Mouse (Mus musculus) C2C12 (cell line): ENCODE measurements around the gene Faf1. TPM values are rescaled to one million over a fixed set of nuclear protein-coding genes. Genes with fewer than 3 reads are reported as not detected.
"Not testable (repeated sequence)": the region's sequence is repeated elsewhere in the genome, so short reads cannot be mapped to it uniquely, and the experiment has no call there.

Experiments
- H3K27me3 ChIP-seq: one replicate; pipeline ENCODE4 v1.6.1; 2011; ENCODE audit not compliant: control insufficient read depth, insufficient read depth, insufficient read length
- H3K36me3 ChIP-seq: one replicate; pipeline ENCODE4 v1.6.1; 2011; ENCODE audit not compliant: control insufficient read depth, insufficient read depth
- H3K4me3 ChIP-seq: one replicate; pipeline ENCODE4 v1.5.1; 2011; ENCODE audit warnings: mild to moderate bottlenecking, control low read depth; ENCODE audit not compliant: poor library complexity, insufficient read depth, severe bottlenecking
- H3K79me2 ChIP-seq: one replicate; pipeline ENCODE4 v1.6.1; 2011; ENCODE audit not compliant: control insufficient read depth, insufficient read depth
- H3K79me3 ChIP-seq: one replicate; pipeline ENCODE4 v1.6.1; 2011; ENCODE audit warnings: low read depth, control low read depth
- H3ac ChIP-seq: one replicate; pipeline ENCODE3; 2011; ENCODE audit warnings: low read depth; ENCODE audit not compliant: control insufficient read depth, insufficient read length
- CEBPB ChIP-seq: IDR thresholded peaks from one replicate; pipeline ENCODE4 v1.6.1; 2011; ENCODE audit warnings: low read depth, mild to moderate bottlenecking, control low read depth, moderate library complexity
- CTCF ChIP-seq: IDR thresholded peaks from one replicate; pipeline ENCODE4 v1.5.1; 2011; ENCODE audit not compliant: control insufficient read depth, insufficient read depth, insufficient read length
- FOSL1 ChIP-seq: IDR thresholded peaks from one replicate; pipeline ENCODE4 v1.8.0; 2011; ENCODE audit warnings: mild to moderate bottlenecking, low read length; ENCODE audit not compliant: poor library complexity, insufficient read depth, severe bottlenecking
- MAX ChIP-seq: IDR thresholded peaks from one replicate; pipeline ENCODE4 v1.6.1; 2011; ENCODE audit warnings: mild to moderate bottlenecking, control low read depth
- MYOD1 ChIP-seq: IDR thresholded peaks from one replicate; pipeline ENCODE4 v1.6.1; 2011; ENCODE audit warnings: low read depth; ENCODE audit not compliant: control insufficient read depth, insufficient read length
- MYOG ChIP-seq: IDR thresholded peaks from one replicate; pipeline ENCODE4 v1.6.1; 2011; ENCODE audit not compliant: control insufficient read depth, insufficient read length; ENCODE audit errors: extremely low read depth
- USF1 ChIP-seq: IDR thresholded peaks from one replicate; pipeline ENCODE4 v1.6.1; 2011; ENCODE audit warnings: low read depth, mild to moderate bottlenecking, control low read depth, moderate library complexity
- polyA plus RNA-seq: library from polyadenylated mRNA; unstranded; fragments of >200 nt; fragmentation: generic; extraction: Trizol; gene quantifications from one replicate; pipeline ENCODE4 v1.2.1, GENCODE M21; 2012; ENCODE audit warnings: missing spikeins

Gene Faf1
- polyA plus RNA-seq, 1 experiment = 21.4 TPM

DNA sequence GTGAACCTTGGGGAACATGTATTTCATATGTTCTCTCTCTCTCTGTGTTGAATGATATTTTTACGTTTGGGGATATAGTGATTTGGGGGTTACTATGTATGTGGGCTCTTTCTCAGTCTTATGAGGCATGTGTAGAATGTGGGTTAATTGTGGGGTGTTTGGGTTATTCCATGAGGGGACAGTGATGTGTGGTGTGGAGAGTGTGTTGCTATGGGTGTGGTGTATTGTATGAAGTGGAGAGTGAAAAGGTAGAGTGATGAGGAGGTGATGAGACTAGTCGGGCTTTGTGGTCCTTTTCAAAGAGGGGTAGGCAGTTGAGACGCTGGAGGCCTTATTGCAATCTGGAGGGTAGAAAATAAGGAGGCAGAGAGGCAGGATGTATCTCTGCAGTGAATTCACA, 833 bp downstream of the Faf1 start:
- peaks cover 49% of the 10 kb centered on the region for H3K79me3 ChIP-seq
- H3K36me3 ChIP-seq = no peaks in the 10 kb centered on the region
- H3K79me2 ChIP-seq = peaks cover 56% of the 10 kb centered on the region
- TF ChIP-seq MAX (no peak), CEBPB (no peak), FOSL1 (no peak), CTCF (no peak), MYOG (no peak), USF1 (no peak), MYOD1 (no peak)
- H3K27me3 ChIP-seq = no peaks in the 10 kb centered on the region
- H3ac ChIP-seq = peak overlapping the region; percentile 95
- peak overlapping the region; percentile 64 for H3K4me3 ChIP-seq

DNA sequence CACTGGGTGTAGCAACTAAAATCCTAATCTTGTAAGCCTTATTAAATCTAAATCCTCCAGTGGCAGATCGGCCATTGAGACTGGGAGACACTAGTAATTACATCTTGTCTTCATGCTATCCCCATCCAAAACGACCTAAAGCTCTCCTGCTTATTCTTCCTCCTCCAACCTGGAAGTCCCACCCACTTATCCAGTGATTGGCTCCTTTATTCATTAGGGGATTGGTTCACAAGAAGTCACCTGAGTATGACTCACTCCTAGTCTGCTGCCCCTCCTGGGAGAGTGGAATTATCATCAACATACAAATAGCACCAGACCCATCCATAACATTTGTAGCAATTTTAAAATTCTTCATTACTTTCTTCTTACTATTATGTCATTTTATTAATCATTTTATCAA, 7.2 kb downstream of the Faf1 start:
- Histone ChIP-seq H3K79me2 (peaks cover 100% of the 10 kb centered on the region), H3K4me3 (no peak overlapping the region)
- TF ChIP-seq USF1 (no peak), CTCF (no peak), MYOD1 (no peak)

DNA sequence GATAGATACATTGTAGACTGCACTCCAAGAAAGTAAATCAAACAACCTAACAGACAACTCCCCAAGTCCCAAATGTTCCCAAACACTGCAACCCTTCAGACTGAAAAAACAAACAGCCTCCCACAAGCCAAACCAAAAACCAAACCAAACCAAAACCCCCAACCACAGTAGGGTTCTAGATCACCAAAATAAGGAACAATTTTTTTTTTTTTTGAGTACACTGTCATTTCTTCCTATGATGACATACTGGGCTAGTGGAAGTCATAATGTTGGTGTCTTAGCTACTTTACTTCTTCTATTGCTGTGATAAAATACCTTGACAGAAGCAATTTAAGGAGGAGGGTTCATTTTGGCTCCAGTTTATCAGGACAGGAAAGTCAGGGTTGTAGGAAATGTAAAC, 16.3 kb downstream of the Faf1 start:
- Histone ChIP-seq H3K27me3 (no peaks in the 10 kb centered on the region), H3K79me3 (peaks cover 74% of the 10 kb centered on the region), H3K79me2 (peaks cover 86% of the 10 kb centered on the region), H3K4me3 (no peak overlapping the region), H3K36me3 (no peaks in the 10 kb centered on the region), H3ac (no peak overlapping the region)
- TF ChIP-seq MYOD1 = no peak
- no peak for TF ChIP-seq MAX
- TF ChIP-seq CTCF = no peak
- TF ChIP-seq FOSL1 = no peak
- no peak for TF ChIP-seq CEBPB
- no peak for TF ChIP-seq MYOG
- no peak for TF ChIP-seq USF1

More for the DNA sequence above, 7.2 kb downstream of the Faf1 start:
- H3ac ChIP-seq = no peak overlapping the region
- peaks cover 94% of the 10 kb centered on the region for H3K79me3 ChIP-seq
- no peaks in the 10 kb centered on the region for H3K27me3 ChIP-seq
- peaks cover 32% of the 10 kb centered on the region for H3K36me3 ChIP-seq

DNA sequence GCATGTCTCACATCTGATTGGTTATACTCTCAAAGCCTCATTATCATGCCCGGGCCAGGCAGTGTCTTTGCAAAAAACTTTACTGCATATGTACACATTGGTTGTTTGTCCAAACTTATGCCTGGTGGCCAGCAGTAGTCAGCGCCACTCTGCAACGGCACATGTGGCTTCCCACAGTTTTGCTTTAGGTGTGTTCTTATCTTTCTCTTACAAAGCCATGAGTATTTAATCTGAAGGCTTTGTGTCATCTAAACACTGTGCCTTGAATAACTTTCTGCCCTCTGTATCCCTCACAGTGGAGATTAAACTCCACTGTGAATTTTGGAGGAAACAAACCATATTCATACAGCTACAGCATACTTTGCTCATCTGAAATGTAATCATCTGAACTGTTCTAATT, 24.3 kb downstream of the Faf1 start:
- Histone ChIP-seq H3K79me2 (peaks cover 73% of the 10 kb centered on the region), H3K79me3 (peaks cover 43% of the 10 kb centered on the region)
- not testable (repeated sequence) for H3ac ChIP-seq, H3K27me3 ChIP-seq, H3K36me3 ChIP-seq, H3K4me3 ChIP-seq

DNA sequence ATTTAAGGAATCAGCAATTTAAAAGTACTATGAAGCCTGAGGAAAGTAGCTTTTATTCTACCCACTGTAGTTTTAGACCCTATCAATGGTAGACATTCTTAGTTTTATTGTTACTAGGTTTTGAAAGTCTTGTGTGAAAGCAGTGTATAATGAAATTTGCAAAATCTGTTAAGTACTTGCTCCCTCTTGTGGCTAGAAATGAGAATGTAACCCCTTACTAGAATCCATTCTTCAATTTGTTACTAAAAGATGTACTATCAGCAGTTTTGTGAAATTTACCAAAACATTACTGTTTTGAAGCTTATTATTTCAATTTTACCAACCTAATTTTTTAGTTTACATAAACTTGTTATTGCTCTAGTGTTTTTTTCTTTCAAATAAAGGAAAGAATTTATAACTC, 27.2 kb downstream of the Faf1 start:
- TF ChIP-seq USF1 (no peak), MYOD1 (no peak), MYOG (no peak), FOSL1 (no peak), CTCF (no peak), MAX (no peak), CEBPB (no peak)
- Histone ChIP-seq H3K79me2 (peaks cover 87% of the 10 kb centered on the region), H3K4me3 (no peak overlapping the region), H3K36me3 (no peaks in the 10 kb centered on the region), H3K79me3 (peaks cover 44% of the 10 kb centered on the region), H3ac (no peak overlapping the region), H3K27me3 (no peaks in the 10 kb centered on the region)

DNA sequence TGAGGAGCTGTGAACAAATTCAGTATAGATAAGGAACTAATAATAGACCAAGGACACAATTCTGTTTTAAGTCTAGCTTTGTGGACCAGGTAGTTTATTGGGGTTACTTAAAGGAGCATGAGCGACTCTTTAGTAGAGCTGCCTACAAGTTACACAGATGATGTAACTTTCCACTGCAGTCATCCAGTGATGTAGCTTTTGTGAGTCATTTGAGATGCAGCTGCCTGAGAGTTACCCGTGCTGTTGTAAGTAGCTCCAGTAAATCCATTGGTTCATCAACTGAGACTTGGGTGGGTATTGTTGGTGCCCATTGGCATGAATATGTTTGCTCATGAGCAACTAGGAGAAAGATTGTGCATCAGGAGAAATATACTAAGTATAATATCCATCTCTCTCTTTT, 29.0 kb downstream of the Faf1 start:
- no peak for TF ChIP-seq MYOD1
- no peak for TF ChIP-seq MAX
- TF ChIP-seq USF1 = no peak
- no peak for TF ChIP-seq FOSL1
- no peak for TF ChIP-seq MYOG
- TF ChIP-seq CTCF = no peak
- no peak for TF ChIP-seq CEBPB
- Histone ChIP-seq H3K4me3 (no peak overlapping the region), H3K36me3 (no peaks in the 10 kb centered on the region), H3K27me3 (no peaks in the 10 kb centered on the region), H3K79me3 (peaks cover 40% of the 10 kb centered on the region), H3ac (no peak overlapping the region), H3K79me2 (peaks cover 94% of the 10 kb centered on the region)
